Mouse (Mus musculus): Measurements from ENCODE around the gene Kiz. TPM values are rescaled to one million over a fixed set of nuclear protein-coding genes. Genes with fewer than 3 reads are reported as not detected.

The Kiz gene
- total RNA-seq, 2 experiments from 2014 or later, result 33.9 to 37.8 TPM

DNA sequence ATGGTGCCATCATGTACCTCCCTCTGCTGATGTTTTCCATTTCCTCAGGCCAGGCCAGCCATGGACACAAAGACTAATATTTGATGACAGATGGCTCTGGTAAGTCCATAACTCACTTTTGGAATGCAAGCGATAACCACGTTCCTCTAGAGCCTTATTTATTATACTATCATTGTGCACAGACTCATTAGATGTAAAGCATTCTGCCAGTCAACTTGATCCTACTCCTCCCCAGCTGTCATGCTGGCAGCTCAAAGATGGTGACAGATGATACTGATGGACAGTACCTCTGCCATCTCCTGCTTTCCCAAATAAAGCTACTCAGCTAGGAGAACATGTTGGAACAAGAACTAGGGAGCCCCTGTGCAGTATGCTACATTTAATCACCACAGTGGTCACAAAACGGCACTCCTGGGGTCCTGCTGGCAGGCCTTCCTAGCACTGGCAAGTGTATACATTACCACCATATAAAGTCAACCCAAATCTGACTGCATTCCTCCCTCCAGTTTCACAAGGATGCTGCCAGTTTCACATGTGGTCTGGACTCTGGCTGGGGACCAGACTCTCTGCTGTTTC, 119.9 kb downstream of the Kiz start:
- DNase-seq, result no peak

DNA sequence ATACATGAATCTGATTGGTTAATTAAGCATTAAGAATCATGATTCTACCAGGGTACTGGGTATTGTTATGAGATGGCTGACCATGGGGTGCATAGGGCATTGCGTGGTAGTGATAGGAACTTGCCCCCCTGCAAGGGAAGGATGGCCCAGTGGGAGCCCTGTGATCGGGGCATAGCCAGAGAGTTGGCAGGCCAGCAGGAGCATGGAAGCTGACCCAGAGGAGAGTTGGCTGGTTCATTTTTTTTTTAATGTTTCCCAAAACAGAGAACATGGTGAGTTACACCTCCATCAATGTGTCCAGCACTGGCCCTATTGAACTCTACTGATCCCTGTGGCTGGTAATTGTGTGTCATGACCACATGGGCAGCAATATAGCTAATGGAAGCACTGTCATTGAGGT, 127.1 kb downstream of the Kiz start:
- DNase-seq, result no peak

DNA sequence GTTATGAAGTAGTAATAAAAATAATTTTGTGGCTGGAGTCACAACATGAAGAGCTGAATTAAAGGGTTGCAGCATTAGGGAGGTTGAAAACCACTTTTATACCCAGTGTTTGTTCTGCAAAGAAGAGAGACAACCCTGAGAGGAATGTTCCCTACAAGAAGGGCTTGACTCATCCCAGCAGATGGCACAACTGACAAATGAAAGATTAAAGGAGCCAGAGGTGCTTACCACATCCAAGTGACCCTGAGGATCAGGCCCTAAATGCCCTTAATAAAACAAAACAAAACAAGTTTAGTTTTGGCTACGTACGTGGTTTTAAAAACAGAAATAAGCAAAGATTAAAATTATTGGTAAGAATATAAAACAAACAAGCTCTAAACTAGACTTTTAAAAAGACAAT, 129.2 kb downstream of the Kiz start:
- DNase-seq, result no peak

DNA sequence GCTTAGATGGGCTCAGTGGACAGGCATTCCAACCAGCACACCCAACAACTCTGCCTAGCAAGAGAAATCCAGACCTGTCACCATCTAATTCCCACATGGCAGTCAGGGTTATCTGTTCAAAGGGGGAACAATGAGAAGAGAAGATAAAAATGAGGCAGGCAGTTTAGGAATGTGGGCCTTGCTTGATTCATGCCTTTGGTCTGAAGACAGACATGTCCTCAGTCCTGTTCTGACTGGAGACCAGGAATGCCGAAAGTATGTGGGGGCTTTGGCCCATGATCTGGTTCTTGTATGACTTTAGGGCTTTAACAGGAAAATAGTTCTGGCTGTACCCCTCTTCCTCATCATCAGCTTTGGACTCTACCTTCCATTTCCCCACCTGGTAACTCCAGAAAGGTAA, 130.1 kb downstream of the Kiz start:
- no peak for DNase-seq

DNA sequence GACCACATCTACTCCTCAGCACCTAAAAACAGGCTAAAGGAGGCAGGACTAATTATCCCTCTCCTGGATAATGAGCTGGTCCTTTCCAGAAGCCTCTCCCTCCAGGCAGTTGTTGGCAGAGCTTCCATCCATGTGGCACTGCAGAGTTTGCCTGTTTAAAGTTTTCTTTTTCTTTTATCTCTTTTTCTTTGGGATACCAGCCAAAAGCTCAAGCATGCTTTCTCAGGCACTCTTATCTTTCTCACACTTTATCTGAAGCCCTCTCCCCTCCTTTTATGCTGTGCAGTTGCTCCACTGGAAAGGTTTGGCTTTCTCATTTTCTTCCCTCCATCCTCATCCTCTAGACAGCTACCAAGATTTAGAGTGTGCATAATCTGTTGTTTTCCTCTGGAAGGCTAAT, 130.8 kb downstream of the Kiz start:
- no peak for DNase-seq

DNA sequence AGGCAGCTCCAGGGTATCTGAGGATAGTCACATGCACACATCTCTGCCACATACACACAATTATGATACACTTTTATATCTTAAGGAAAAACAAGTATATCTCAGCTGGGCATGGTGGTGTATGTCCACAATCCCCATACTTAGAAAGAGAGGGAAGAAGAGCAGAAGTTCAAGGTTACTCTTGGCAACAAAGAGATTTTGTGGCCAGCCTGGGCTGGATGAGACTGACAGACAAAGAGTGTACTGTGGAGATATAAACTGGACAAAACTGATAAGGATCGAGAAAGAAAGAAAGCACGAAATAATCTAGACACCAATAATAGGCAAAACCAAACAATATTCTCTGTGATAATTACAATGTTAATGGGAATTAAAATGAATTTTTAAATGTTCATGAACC, 151.6 kb downstream of the Kiz start:
- DNase-seq, result no peak

DNA sequence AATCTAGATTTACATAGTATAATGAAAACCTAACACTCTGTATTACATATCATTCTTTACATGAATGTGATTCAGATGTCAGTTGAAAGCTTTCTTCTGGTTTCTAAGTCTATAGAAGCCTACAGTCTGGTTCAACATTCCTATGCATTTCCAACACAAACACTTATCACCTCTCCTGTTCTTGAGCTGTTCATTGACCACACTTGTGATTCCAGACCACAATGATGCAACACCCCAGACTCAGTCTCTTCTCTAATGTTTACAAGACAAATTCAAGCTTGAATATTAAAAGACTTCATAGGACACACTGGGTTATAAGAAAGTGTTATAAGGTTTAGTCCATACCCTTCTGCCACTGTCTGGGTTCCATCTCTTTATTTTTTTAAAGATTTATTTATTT, 153.4 kb downstream of the Kiz start:
- no peak for DNase-seq

DNA sequence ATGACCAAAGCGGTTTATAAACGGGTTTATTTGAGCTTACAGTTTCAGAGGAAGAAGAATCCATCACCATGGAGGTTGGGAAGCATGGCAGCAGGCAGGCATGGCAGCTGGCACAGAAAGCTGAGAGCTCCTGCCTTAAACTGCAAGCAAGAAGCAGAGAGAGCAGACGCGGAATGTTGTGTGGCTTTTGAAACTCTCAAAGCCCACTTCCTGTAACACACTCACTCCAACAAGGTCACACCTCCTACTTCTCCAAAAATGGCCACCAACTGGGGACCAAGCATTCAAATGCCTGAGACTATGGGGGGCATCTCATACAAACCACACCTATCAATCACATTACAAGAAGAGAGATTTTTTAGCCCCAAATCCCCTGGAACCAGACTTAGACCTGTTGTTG, 154.5 kb downstream of the Kiz start:
- no peak for DNase-seq

DNA sequence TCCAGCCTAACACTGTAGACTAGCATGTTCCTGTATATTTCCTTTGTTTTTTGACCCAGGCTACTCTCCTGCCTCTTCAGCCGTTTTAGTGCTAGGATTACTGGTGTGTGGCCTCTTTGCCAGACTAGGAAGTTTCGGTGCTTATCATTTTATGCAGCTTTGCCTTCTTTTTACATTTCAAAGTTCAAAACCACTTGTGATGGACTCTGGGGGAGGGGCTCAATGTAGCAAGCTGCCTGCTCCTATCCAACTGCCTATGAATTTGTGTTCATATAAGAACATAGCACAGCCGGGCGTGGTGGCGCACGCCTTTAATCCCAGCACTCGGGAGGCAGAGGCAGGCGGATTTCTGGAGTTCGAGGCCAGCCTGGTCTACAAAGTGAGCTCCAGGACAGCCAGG, 155.3 kb downstream of the Kiz start:
- no peak for DNase-seq

DNA sequence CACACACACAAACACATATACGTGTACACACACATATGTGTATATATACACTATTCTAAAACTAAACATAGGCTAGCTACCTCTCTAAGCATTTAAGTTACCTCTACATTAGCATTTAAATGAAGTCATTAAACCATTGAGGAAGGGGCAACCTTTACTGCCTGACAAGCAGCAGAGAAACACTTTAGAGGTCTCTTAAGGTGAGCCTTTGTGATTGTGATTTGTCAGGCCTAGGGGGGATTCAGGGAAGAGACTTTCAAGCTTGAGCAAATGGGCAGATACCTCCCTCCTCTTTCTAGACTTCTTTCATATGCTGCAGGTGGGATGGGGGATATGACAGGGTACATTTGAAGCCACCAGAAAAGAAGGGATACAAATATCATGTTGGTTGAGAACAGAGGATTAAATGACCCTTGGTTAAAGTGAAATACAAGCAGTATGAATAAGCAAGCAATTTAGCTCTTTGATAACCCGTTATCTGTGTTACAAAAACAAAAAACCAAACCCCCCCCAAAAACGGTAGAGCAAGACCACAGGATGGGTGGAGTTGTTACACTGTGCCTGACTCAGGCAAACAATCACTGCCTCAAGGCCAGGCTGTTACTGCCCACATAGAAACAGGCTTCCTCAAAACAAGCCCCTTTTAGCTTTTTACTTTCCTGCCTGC, 155.9 kb downstream of the Kiz start:
- DNase-seq, result no peak

DNA sequence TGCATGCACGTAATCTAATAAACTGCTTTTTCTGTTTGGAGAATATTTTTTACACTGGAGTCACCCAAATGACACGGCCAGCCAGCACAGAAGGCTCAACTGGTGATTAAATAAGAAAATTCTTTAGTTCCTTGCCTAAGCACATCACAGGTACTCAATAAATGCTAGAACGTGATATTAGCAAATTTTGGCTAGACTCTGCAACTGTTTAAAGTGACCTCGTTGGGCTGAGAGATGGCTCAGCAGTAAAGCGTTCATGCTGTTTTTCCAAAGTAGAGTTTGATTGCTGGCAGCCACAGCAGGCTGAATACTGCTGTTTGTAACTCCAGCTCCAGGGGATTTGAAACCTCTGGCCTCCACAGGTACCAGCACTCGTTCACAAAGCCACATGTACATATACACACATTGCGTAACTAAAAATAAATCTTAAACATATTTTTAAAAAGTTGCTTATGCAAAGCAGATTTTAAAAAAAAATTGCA, 156.5 kb downstream of the Kiz start:
- no peak for DNase-seq

DNA sequence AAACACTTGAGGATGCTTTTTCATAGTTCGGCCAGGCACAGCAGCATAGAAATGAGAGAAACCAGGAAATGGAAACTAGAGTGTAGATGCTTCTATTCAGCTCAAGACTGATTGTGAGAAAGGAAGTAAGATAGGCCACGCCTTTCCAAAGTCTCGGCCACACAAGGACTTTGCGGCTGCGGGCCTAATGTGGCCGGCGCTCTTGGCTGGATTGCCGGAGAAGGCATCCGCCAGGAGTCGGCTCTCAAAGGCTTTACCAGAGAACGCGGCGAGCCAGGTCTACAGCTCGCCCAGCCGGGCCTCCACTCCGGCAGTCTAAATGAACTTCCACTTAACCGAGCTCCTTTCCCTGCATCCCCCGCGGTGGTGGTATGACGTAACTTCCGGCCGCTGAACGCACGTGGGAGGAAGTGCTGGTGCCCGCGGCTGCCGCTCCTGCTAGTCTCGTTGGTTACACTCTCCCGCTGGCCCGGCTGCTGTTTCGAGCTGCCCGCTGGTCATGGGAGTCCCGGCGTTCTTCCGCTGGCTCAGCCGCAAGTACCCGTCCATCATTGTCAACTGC, 157.0 kb downstream of the Kiz start, which contains the start of gene Xrn2:
Xrn2 (plus strand) TSS at position 374 of the 562 bp plus-strand sequence.
- peak; percentile 94 for DNase-seq

DNA sequence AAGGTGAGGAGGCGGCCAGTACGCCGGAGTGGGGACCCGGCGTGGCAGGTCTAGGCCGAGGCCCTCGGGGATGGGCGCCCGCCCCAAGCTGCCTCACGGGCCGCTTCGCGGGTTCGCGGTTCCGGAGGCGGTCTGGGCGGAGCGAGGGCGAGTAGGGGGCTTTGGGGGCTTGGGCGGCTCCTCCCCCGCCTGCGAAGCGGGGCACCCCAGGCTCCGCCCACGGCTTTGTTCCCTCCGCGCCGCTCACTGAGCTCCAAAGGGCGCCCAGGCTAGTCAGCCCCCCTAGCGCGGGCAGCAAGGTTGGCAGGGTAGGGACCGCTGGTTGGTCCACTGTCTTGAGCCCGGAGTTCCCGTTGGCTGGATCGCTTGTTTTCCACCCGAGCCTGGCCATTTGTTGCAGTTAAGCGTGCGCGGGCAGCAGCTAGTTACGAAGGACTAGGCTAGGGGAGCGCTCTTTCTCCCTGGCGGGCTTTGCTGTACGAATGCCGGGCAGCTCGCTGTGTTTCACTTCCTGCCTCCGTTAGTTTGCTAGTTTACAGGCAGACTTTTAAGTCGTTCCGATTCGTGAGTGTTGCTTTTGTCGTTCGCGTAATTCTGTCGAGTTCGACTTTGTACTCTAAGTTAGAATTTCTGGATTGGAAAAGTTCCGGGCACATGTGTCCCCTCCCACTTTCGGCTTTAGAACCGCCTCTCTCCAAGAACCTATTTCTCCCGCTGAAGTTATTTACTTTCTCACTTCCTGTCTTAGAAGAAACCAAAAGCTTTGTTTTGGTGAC, 157.7 kb downstream of the Kiz start:
- peak; percentile 71 for DNase-seq

DNA sequence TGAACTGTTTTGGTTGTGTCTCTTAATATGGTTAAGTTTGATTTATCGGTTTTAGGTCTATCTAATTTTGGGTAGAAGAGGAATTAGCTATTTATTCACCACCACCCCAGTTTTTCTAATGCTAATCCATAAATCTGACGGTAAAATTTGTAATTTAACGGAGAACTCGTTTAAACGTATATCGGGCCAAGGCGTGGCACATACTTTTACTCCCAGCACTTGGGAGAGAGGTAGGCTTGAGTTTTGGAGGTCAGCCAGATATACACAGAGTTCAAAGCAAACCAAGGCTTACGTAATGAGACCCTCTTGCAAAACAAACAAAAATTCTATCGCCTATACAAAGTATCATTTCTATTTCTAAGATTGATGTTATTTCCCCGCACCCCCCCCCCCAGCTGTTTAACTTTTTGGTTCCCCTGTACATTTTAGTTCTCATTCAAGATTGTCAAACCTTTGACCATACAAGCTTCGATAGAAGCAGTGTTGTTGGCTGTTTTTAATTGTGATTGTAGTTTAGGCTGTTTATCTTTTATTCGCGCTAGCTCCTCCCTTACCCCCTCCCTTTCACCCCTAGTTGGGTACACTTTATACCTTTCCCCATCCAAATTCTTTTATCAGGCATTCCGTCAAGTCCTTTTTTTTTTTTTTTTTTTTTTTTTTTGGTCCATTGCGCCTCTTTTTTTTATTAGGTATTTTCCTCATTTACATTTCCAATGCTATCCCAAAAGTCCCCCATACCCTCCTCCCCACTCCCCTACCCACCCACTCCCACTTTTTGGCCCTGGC, 158.6 kb downstream of the Kiz start:
- DNase-seq, result no peak

Other genes starting within 250 kb of the Kiz start
- 10 to 100 TPM; 10.9 to 12.2 TPM for gene Xrn2, start 157.1 kb downstream of the Kiz start, total RNA-seq (2021)
- not detected for gene Nkx2-4, start 229.6 kb downstream of the Kiz start, total RNA-seq (2021)